Comparison of ENCODE assay signal across 8 mouse cellular contexts in the genomic region with DNA sequence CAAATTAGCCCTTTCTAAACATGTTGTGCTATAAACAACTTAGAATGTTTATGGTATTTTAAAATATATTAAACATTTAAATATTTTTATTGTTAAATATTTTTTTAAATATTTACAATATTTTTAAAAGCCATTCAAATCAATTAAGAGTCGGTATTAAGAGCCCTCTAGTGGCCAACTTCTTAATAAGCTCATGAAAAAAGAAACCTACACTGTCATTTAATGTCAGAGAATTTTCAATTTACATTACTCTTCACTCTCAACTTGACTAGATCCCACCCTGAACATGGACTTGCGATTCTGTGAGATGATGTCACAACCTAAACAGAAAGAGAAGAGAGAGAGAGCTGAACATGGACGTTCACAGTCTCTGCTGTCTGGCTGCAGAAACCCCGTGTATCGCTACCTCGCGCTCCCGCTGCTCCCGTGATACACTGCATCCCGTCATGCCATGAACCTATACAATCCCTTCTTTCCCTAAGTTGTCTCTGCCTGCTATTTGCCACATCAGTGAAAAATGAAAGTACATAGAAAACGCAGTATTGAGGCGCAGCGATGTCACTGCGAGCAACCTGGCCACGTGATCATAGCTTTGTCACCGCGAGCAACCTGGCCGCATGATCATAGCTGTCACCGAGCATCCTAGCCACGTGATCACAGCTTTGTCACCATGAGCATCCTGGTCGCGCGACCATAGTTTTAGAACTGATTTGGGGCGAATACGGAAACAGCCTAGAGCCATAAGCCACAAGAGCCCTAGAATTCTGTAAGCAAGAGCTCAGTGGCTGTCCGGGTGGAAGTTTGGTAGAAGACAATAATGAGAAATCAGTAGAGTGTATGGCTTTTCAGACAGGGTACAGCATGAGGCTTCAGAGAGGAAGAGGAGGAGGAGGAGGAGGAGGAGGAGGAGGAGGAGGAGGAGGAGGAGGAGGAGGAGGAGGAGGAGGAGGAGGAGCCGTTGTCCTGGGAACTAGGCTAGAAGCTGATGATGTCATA. TPM values are rescaled to one million over a fixed set of nuclear protein-coding genes. Genes with fewer than 3 reads are reported as not detected.
DNase-seq lines count a peak whose midpoint lies in the region; ATAC-seq and TF ChIP-seq lines count a peak whose summit lies in the region.

No protein-coding gene starts in this region.

- H3K4me3 ChIP-seq in E14TG2a.4 (replicated peaks; ENCODE audit: low read length) = no peak overlapping the region
- peak overlapping the region; percentile 24 for H3K4me3 ChIP-seq in embryonic fibroblast, embryonic 13.5 days (ENCODE audit: insufficient read depth, low read length)
- peak overlapping the region; percentile 23 for H3K4me3 ChIP-seq in hindbrain, embryonic 13.5 days
- H3K4me3 ChIP-seq in midbrain, embryonic 11.5 days (ENCODE audit: low read depth, low read length) = peak overlapping the region; percentile 20; the same call in 1 of the 2 replicates
- peak overlapping the region; percentile 34 for H3K4me3 ChIP-seq in stomach, embryonic 15.5 days (replicated peaks)

- peaks cover 16% of the 10 kb centered on the region for H3K27me3 ChIP-seq in E14TG2a.4 (ENCODE audit: insufficient read depth, low read length)
- no peaks in the 10 kb centered on the region for H3K27me3 ChIP-seq in hindbrain, embryonic 13.5 days
- H3K27me3 ChIP-seq in midbrain, embryonic 11.5 days (ENCODE audit: control insufficient read depth, insufficient read depth, low read length) = no peaks in the 10 kb centered on the region
- H3K27me3 ChIP-seq in stomach, embryonic 15.5 days (replicated peaks) = no peaks in the 10 kb centered on the region

- H3K4me2 ChIP-seq in hindbrain, embryonic 13.5 days = peak overlapping the region; percentile 42
- H3K4me2 ChIP-seq in midbrain, embryonic 11.5 days = peak overlapping the region; percentile 42
- peak overlapping the region; percentile 57 for H3K4me2 ChIP-seq in stomach, embryonic 15.5 days

- peak; percentile 43 for TF ChIP-seq CTCF in E14TG2a.4 (conservative IDR thresholded peaks at IDR 0.05; ENCODE audit: low read length)
- no peak for TF ChIP-seq CTCF in embryonic fibroblast, embryonic 13.5 days (IDR thresholded peaks at IDR 0.05; ENCODE audit: borderline replicate concordance, insufficient read depth, low read length)

- no peaks in the 10 kb centered on the region for H3K9me3 ChIP-seq in E14TG2a.4 (ENCODE audit: low read length)
- H3K9me3 ChIP-seq in hindbrain, embryonic 13.5 days = no peaks in the 10 kb centered on the region
- no peaks in the 10 kb centered on the region for H3K9me3 ChIP-seq in midbrain, embryonic 11.5 days (ENCODE audit: control insufficient read depth, low read length)
- no peaks in the 10 kb centered on the region for H3K9me3 ChIP-seq in stomach, embryonic 15.5 days

- no peak overlapping the region for H3K9ac ChIP-seq in hindbrain, embryonic 13.5 days
- H3K9ac ChIP-seq in midbrain, embryonic 11.5 days (ENCODE audit: low read length) = no peak overlapping the region
- H3K9ac ChIP-seq in stomach, embryonic 15.5 days = no peak overlapping the region

- peak; percentile 35 to 73 for DNase-seq in left cerebral cortex, adult 9 months (ENCODE audit: low spot score in 2 of 2)
- peak; percentile 91 for DNase-seq in midbrain, embryonic 11.5 days (ENCODE audit: low spot score, missing footprints)
- no peak for DNase-seq in urinary bladder, postnatal 14 days (ENCODE audit: low spot score)

- TF ChIP-seq POLR2A in embryonic fibroblast, embryonic 13.5 days (IDR thresholded peaks at IDR 0.05; ENCODE audit: low read depth, low read length) = no peak

- H3K27ac ChIP-seq in embryonic fibroblast, embryonic 13.5 days (ENCODE audit: insufficient read depth, low read length) = no peak overlapping the region
- H3K27ac ChIP-seq in hindbrain, embryonic 13.5 days = peak overlapping the region; percentile 56; the same call in 1 of the 2 replicates
- H3K27ac ChIP-seq in midbrain, embryonic 11.5 days (ENCODE audit: low read depth, low read length) = no peak overlapping the region
- H3K27ac ChIP-seq in stomach, embryonic 15.5 days = no peak overlapping the region

- H3K36me3 ChIP-seq in E14TG2a.4 (ENCODE audit: insufficient read depth, low read length) = no peaks in the 10 kb centered on the region
- H3K36me3 ChIP-seq in hindbrain, embryonic 13.5 days = no peaks in the 10 kb centered on the region
- no peaks in the 10 kb centered on the region for H3K36me3 ChIP-seq in midbrain, embryonic 11.5 days (ENCODE audit: control insufficient read depth, insufficient read depth, low read length)
- H3K36me3 ChIP-seq in stomach, embryonic 15.5 days = no peaks in the 10 kb centered on the region

- WGBS in hindbrain, embryonic 13.5 days = 59% methylated on average over 27 of the region's 27 CpGs
- WGBS in midbrain, embryonic 11.5 days = 59% methylated on average over 27 of the region's 27 CpGs
- WGBS in stomach, embryonic 15.5 days = 55% methylated on average over 27 of the region's 27 CpGs

- H3K4me1 ChIP-seq in E14TG2a.4 (replicated peaks; ENCODE audit: low read depth, low read length) = peaks cover 30% of the 10 kb centered on the region
- no peaks in the 10 kb centered on the region for H3K4me1 ChIP-seq in embryonic fibroblast, embryonic 13.5 days (ENCODE audit: control insufficient read depth, insufficient read depth, low read length)
- H3K4me1 ChIP-seq in hindbrain, embryonic 13.5 days (replicated peaks) = no peaks in the 10 kb centered on the region
- H3K4me1 ChIP-seq in midbrain, embryonic 11.5 days (ENCODE audit: control insufficient read depth, insufficient read depth, low read length) = no peaks in the 10 kb centered on the region
- H3K4me1 ChIP-seq in stomach, embryonic 15.5 days = no peaks in the 10 kb centered on the region

- ATAC-seq in activated CD4-positive, CD25-positive, alpha-beta regulatory T cell, adult 4 months = peak; percentile 86
- ATAC-seq in hindbrain, embryonic 13.5 days (ENCODE audit: low FRiP score) = peak; percentile 73
- peak; percentile 70 for ATAC-seq in midbrain, embryonic 11.5 days (ENCODE audit: low FRiP score)
- no peak; the same call in 1 of the 2 replicates for ATAC-seq in stomach, embryonic 15.5 days (ENCODE audit: insufficient read depth, low FRiP score, low read depth)

RNA-seq across cellular contexts. Expression of a gene that starts 23.4 kb away (rescaled TPM):
- under 1 TPM; 0.19 to 0.57 TPM for polyA plus RNA-seq in activated CD4-positive, CD25-positive, alpha-beta regulatory T cell, adult 4 months (2017; shearing (Covaris generic))
- 0.99 and 1.1 TPM in 2 replicates for polyA plus RNA-seq in embryonic fibroblast, embryonic 13.5 days (2011; ENCODE audit: insufficient read length, low read depth, missing spikeins)
- polyA plus RNA-seq in hindbrain, embryonic 13.5 days (2015; fragmentation: Nextera tagmentation; extraction: Ambion mirVana) = 0.97 and 1.0 TPM in 2 replicates
- 0.27 and 0.73 TPM in 2 replicates for polyA plus RNA-seq in midbrain, embryonic 11.5 days (2014; fragmentation: Nextera tagmentation; extraction: Ambion mirVana)
- polyA plus RNA-seq in stomach, embryonic 15.5 days (2015; fragmentation: Nextera tagmentation; extraction: Ambion mirVana) = 0.19 and 0.49 TPM in 2 replicates

RNA-seq across cellular contexts. Expression of a gene that starts 23.5 kb away (rescaled TPM):
- polyA plus RNA-seq in activated CD4-positive, CD25-positive, alpha-beta regulatory T cell, adult 4 months (2017; shearing (Covaris generic)) = 10 to 100 TPM; 16.3 to 26.0 TPM
- polyA plus RNA-seq in embryonic fibroblast, embryonic 13.5 days (2011; ENCODE audit: insufficient read length, low read depth, missing spikeins) = 32.4 and 38.4 TPM in 2 replicates
- 34.3 and 34.9 TPM in 2 replicates for polyA plus RNA-seq in hindbrain, embryonic 13.5 days (2015; fragmentation: Nextera tagmentation; extraction: Ambion mirVana)
- 41.8 and 42.3 TPM in 2 replicates for polyA plus RNA-seq in midbrain, embryonic 11.5 days (2014; fragmentation: Nextera tagmentation; extraction: Ambion mirVana)
- polyA plus RNA-seq in stomach, embryonic 15.5 days (2015; fragmentation: Nextera tagmentation; extraction: Ambion mirVana) = 36.1 and 36.6 TPM in 2 replicates
